Mouse (Mus musculus) CH12.LX (cell line): ENCODE measurements around the gene 3100002H09Rik.

Experiments
- CHD2 ChIP-seq: IDR thresholded peaks from 2 replicates; pipeline ENCODE4 v1.6.1; 2011; ENCODE audit warnings: low read length, improper control_type of control experiment
- CTCF ChIP-seq, 2 experiments: IDR thresholded peaks in 1 of 2; conservative IDR thresholded peaks in 1 of 2; 2 replicates each; pipeline ENCODE4 v1.5.1; 2011 to 2012; ENCODE audit warnings: low read depth in 2 of 2, low read length in 2 of 2, improper control_type of control experiment in 1 of 2, inconsistent platforms in 1 of 2, mild to moderate bottlenecking in 1 of 2, moderate library complexity in 1 of 2
- EP300 ChIP-seq: IDR thresholded peaks from 2 replicates; pipeline ENCODE4 v1.6.1; 2011; ENCODE audit warnings: low read length, improper control_type of control experiment
- GABPA ChIP-seq: IDR thresholded peaks from 2 replicates; pipeline ENCODE4 v1.6.1; 2012; ENCODE audit warnings: low read depth, low read length, improper control_type of control experiment, inconsistent platforms; ENCODE audit not compliant: insufficient replicate concordance
- HCFC1 ChIP-seq: IDR thresholded peaks from 2 replicates; pipeline ENCODE4 v1.6.1; 2012; ENCODE audit warnings: low read depth, mild to moderate bottlenecking, inconsistent platforms, low read length, improper control_type of control experiment
- KAT2A ChIP-seq: IDR thresholded peaks from 2 replicates; pipeline ENCODE4 v1.6.1; 2012; ENCODE audit warnings: low read length, improper control_type of control experiment, inconsistent platforms; ENCODE audit not compliant: insufficient replicate concordance
- MAFK ChIP-seq: IDR thresholded peaks from 2 replicates; pipeline ENCODE4 v1.6.1; 2011; ENCODE audit warnings: low read length, improper control_type of control experiment; ENCODE audit not compliant: insufficient replicate concordance
- MAX ChIP-seq: IDR thresholded peaks from 2 replicates; pipeline ENCODE4 v1.6.1; 2011; ENCODE audit warnings: low read length, improper control_type of control experiment
- MXI1 ChIP-seq: IDR thresholded peaks from 2 replicates; pipeline ENCODE4 v1.6.1; 2011; ENCODE audit warnings: mild to moderate bottlenecking, low read depth, low read length, improper control_type of control experiment
- NELFE ChIP-seq: IDR thresholded peaks from 2 replicates; pipeline ENCODE4 v1.6.1; 2011; ENCODE audit warnings: low read depth, low read length, improper control_type of control experiment
- POLR2A ChIP-seq: IDR thresholded peaks from 2 replicates; pipeline ENCODE4 v1.6.1; 2011; ENCODE audit warnings: low read depth, mild to moderate bottlenecking, improper control_type of control experiment, low read length
- RAD21 ChIP-seq: IDR thresholded peaks from 2 replicates; pipeline ENCODE4 v1.6.1; 2011; ENCODE audit warnings: low read depth, mild to moderate bottlenecking, low read length, improper control_type of control experiment, moderate library complexity
- RCOR1 ChIP-seq: conservative IDR thresholded peaks from 2 replicates; pipeline ENCODE4 v1.6.1; 2012; ENCODE audit warnings: low read depth, mild to moderate bottlenecking, inconsistent platforms, low read length, improper control_type of control experiment
- SMC3 ChIP-seq: IDR thresholded peaks from 2 replicates; pipeline ENCODE4 v1.6.1; 2011; ENCODE audit warnings: low read depth, low read length, improper control_type of control experiment

DNA sequence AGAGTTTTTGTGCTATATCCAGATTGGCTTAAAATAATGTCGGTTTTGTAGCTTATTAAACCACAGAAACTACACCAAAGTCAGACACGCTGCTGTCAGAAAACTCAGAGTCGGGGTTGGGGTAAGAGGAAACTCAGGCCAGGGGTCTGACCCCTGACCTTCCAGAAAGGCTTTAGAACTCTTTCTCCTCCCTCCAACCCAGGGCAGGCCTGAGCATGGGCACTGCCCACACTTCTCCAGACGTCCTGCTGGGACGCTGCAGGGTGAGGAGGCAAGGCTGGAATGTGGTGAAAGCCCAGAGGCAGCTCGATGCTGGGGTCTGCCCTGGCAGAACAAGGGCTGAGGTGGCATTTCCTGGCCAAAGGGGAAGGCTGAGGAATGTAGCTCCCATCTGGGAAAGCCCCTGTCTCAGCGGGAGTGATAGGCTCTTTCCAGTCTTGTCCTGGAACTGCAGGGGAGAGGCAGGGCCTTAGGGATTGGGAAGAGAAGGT is 34.6 kb downstream of the 3100002H09Rik start:
- TF ChIP-seq CTCF (conservative IDR thresholded peaks at IDR 0.05 in 1 of 2, IDR thresholded peaks at IDR 0.05 in 1 of 2; ENCODE audit: low read depth in 2 of 2, low read length in 2 of 2) (no peak), SMC3 (no peak), POLR2A (no peak), MAFK (no peak), MXI1 (no peak), NELFE (no peak), HCFC1 (no peak), MAX (no peak), CHD2 (no peak), RAD21 (no peak), KAT2A (no peak), EP300 (no peak), GABPA (no peak), RCOR1 (no peak)
